Mouse (Mus musculus): ENCODE data around the gene Ms4a18.

GRCm38 (mm10) chr19:11065202-11065875 lies 47.5 kb upstream of the Ms4a18 start:
- TF ChIP-seq POLR2A (IDR thresholded peaks at IDR 0.05; ENCODE audit: extremely low read depth, insufficient read depth, low read length) (no peak), CTCF (IDR thresholded peaks at IDR 0.05; ENCODE audit: extremely low read depth, insufficient read depth, low read length) (no peak)
